In the genomic region with DNA sequence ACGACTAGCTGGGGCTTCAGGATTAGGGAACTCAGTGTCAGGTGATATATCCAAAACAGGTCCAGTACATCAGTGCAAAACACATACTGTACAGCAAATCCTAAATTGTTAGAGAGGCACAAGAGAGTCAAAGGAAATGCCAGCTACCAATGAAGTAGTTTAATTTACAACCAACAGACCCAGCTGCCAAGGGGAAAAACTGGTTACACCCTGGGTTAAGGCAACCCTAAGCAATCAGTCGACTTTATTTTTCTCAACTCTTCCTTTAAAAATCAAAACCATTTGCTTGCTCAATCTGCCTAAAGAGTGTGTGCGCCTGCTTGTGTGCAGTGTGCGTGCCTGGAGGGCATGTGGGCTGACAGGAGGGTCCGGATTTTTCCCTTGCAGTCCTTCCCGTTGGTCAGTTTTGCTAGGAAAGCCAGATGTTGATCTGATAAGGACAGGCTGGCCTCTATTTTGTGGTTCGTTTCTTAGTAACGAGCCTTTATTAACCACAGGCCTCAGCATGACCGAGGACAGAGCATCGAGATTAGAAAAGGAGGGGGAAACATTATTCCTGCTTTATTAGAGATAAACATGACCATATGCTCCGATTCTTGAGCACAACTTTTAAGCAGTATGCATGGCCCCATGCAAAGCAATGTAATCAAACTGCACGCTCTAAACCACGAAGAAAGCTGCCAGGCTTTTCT, we compare ENCODE assay signal across 13 mouse cellular contexts. TPM values are rescaled to one million over a fixed set of nuclear protein-coding genes. Genes with fewer than 3 reads are reported as not detected.
DNase-seq lines count a peak whose midpoint lies in the region; ATAC-seq lines count a peak whose summit lies in the region.
"Had no signal": no experiment of that assay in that cellular context is flagged by ENCODE, and none has a peak within 500 bp of the region (broad histone marks: within the 10 kb centered on the region; RNA-seq: fewer than 3 reads in every experiment).

No protein-coding gene starts in this region.

- H3K4me3 ChIP-seq in hindbrain, embryonic 15.5 days = no peak overlapping the region
- H3K4me3 ChIP-seq in hindbrain, embryonic 12.5 days = no peak overlapping the region
- no peak overlapping the region for H3K4me3 ChIP-seq in midbrain, embryonic 13.5 days (replicated peaks)
- no peak overlapping the region for H3K4me3 ChIP-seq in midbrain, embryonic 11.5 days (ENCODE audit: low read depth, low read length)
- no peak overlapping the region for H3K4me3 ChIP-seq in embryonic facial prominence, embryonic 15.5 days (replicated peaks)
- no peak overlapping the region for H3K4me3 ChIP-seq in stomach, embryonic 14.5 days (ENCODE audit: low read depth, low read length)
- H3K4me3 ChIP-seq: heart, embryonic 15.5 days had no signal

- H3K4me1 ChIP-seq in hindbrain, embryonic 15.5 days (replicated peaks) = peaks cover 64% of the 10 kb centered on the region
- peaks cover 54% of the 10 kb centered on the region for H3K4me1 ChIP-seq in hindbrain, embryonic 12.5 days
- peaks cover 61% of the 10 kb centered on the region for H3K4me1 ChIP-seq in midbrain, embryonic 13.5 days (replicated peaks)
- H3K4me1 ChIP-seq in midbrain, embryonic 11.5 days (ENCODE audit: control insufficient read depth, insufficient read depth, low read length) = peaks cover 20% of the 10 kb centered on the region
- peaks cover 53% of the 10 kb centered on the region for H3K4me1 ChIP-seq in embryonic facial prominence, embryonic 15.5 days
- peaks cover 35% of the 10 kb centered on the region for H3K4me1 ChIP-seq in stomach, embryonic 14.5 days (ENCODE audit: control insufficient read depth, insufficient read depth, low read length)

- ATAC-seq in hindbrain, embryonic 15.5 days (ENCODE audit: low FRiP score, low read depth) = no peak
- no peak for ATAC-seq in hindbrain, embryonic 12.5 days (ENCODE audit: low FRiP score)
- ATAC-seq in midbrain, embryonic 13.5 days = no peak
- ATAC-seq in midbrain, embryonic 11.5 days (ENCODE audit: low FRiP score) = no peak
- peak; percentile 61 for ATAC-seq in embryonic facial prominence, embryonic 15.5 days (ENCODE audit: insufficient number of reproducible peaks, low FRiP score, low TSS enrichment, low read depth)
- no peak for ATAC-seq in stomach, embryonic 14.5 days (ENCODE audit: insufficient number of reproducible peaks, insufficient read depth, low FRiP score, low read depth)
- ATAC-seq: CD4-positive, CD25-positive, alpha-beta regulatory T cell, adult 4 months; midbrain, embryonic 16.5 days had no signal

- no peaks in the 10 kb centered on the region for H3K9me3 ChIP-seq in hindbrain, embryonic 15.5 days
- no peaks in the 10 kb centered on the region for H3K9me3 ChIP-seq in hindbrain, embryonic 12.5 days (replicated peaks)
- no peaks in the 10 kb centered on the region for H3K9me3 ChIP-seq in midbrain, embryonic 13.5 days
- no peaks in the 10 kb centered on the region for H3K9me3 ChIP-seq in midbrain, embryonic 11.5 days (ENCODE audit: control insufficient read depth, low read length)
- no peaks in the 10 kb centered on the region for H3K9me3 ChIP-seq in embryonic facial prominence, embryonic 15.5 days (replicated peaks)
- no peaks in the 10 kb centered on the region for H3K9me3 ChIP-seq in stomach, embryonic 14.5 days (ENCODE audit: control insufficient read depth, low read depth, low read length)
- H3K9me3 ChIP-seq: heart, embryonic 15.5 days had no signal

- no peak overlapping the region for H3K4me2 ChIP-seq in hindbrain, embryonic 15.5 days
- no peak overlapping the region for H3K4me2 ChIP-seq in hindbrain, embryonic 12.5 days (replicated peaks)
- no peak overlapping the region for H3K4me2 ChIP-seq in midbrain, embryonic 13.5 days (replicated peaks)
- H3K4me2 ChIP-seq in midbrain, embryonic 11.5 days = no peak overlapping the region
- peak overlapping the region; percentile 15; the same call in 1 of the 2 replicates for H3K4me2 ChIP-seq in embryonic facial prominence, embryonic 15.5 days (replicated peaks)
- H3K4me2 ChIP-seq in stomach, embryonic 14.5 days (replicated peaks; ENCODE audit: low read depth, low read length) = no peak overlapping the region
- H3K4me2 ChIP-seq: heart, embryonic 15.5 days had no signal

- no peaks in the 10 kb centered on the region for H3K27me3 ChIP-seq in hindbrain, embryonic 15.5 days
- H3K27me3 ChIP-seq in hindbrain, embryonic 12.5 days = no peaks in the 10 kb centered on the region
- H3K27me3 ChIP-seq in midbrain, embryonic 13.5 days = no peaks in the 10 kb centered on the region
- no peaks in the 10 kb centered on the region for H3K27me3 ChIP-seq in midbrain, embryonic 11.5 days (ENCODE audit: control insufficient read depth, insufficient read depth, low read length)
- H3K27me3 ChIP-seq in embryonic facial prominence, embryonic 15.5 days = no peaks in the 10 kb centered on the region
- no peaks in the 10 kb centered on the region for H3K27me3 ChIP-seq in stomach, embryonic 14.5 days (ENCODE audit: control insufficient read depth, insufficient read depth, low read length)
- H3K27me3 ChIP-seq: heart, embryonic 15.5 days had no signal

- H3K27ac ChIP-seq in hindbrain, embryonic 15.5 days (replicated peaks) = 0 out of 2 replicates have a peak overlapping the region, but pooled peaks have one; percentile 37
- no peak overlapping the region for H3K27ac ChIP-seq in hindbrain, embryonic 12.5 days
- H3K27ac ChIP-seq in midbrain, embryonic 13.5 days = peak overlapping the region; percentile 41; the same call in 1 of the 2 replicates
- no peak overlapping the region for H3K27ac ChIP-seq in midbrain, embryonic 11.5 days (ENCODE audit: low read depth, low read length)
- H3K27ac ChIP-seq in embryonic facial prominence, embryonic 15.5 days (replicated peaks) = peak overlapping the region; percentile 83
- peak overlapping the region; percentile 29; the same call in 1 of the 2 replicates for H3K27ac ChIP-seq in stomach, embryonic 14.5 days (ENCODE audit: low read length)
- H3K27ac ChIP-seq: heart, embryonic 15.5 days; liver, embryonic 14.5 days had no signal

- 62% methylated on average over 13 of the region's 13 CpGs for WGBS in hindbrain, embryonic 15.5 days
- WGBS in hindbrain, embryonic 12.5 days = 68% methylated on average over 13 of the region's 13 CpGs
- 63% methylated on average over 13 of the region's 13 CpGs for WGBS in midbrain, embryonic 13.5 days
- 78% methylated on average over 13 of the region's 13 CpGs for WGBS in midbrain, embryonic 11.5 days
- 19% methylated on average over 13 of the region's 13 CpGs for WGBS in embryonic facial prominence, embryonic 15.5 days
- WGBS in stomach, embryonic 14.5 days = 47% methylated on average over 13 of the region's 13 CpGs

- H3K36me3 ChIP-seq in hindbrain, embryonic 15.5 days = no peaks in the 10 kb centered on the region
- no peaks in the 10 kb centered on the region for H3K36me3 ChIP-seq in hindbrain, embryonic 12.5 days
- no peaks in the 10 kb centered on the region for H3K36me3 ChIP-seq in midbrain, embryonic 13.5 days
- no peaks in the 10 kb centered on the region for H3K36me3 ChIP-seq in midbrain, embryonic 11.5 days (ENCODE audit: control insufficient read depth, insufficient read depth, low read length)
- no peaks in the 10 kb centered on the region for H3K36me3 ChIP-seq in embryonic facial prominence, embryonic 15.5 days
- no peaks in the 10 kb centered on the region for H3K36me3 ChIP-seq in stomach, embryonic 14.5 days (ENCODE audit: control insufficient read depth, insufficient read depth, low read length)
- H3K36me3 ChIP-seq: heart, embryonic 15.5 days had no signal

- DNase-seq in midbrain, embryonic 11.5 days (ENCODE audit: low spot score, missing footprints) = no peak
- no peak for DNase-seq in right cerebral cortex, adult 2 months (ENCODE audit: low spot score in 2 of 2)
- no peak for DNase-seq in spleen, postnatal 14 days (ENCODE audit: low spot score in 2 of 2)
- DNase-seq: cerebellum, postnatal 25 days had no signal

- no peak overlapping the region for H3K9ac ChIP-seq in hindbrain, embryonic 15.5 days
- H3K9ac ChIP-seq in hindbrain, embryonic 12.5 days = no peak overlapping the region
- H3K9ac ChIP-seq in midbrain, embryonic 13.5 days (replicated peaks) = no peak overlapping the region
- H3K9ac ChIP-seq in midbrain, embryonic 11.5 days (ENCODE audit: low read length) = no peak overlapping the region
- no peak overlapping the region for H3K9ac ChIP-seq in embryonic facial prominence, embryonic 15.5 days
- no peak overlapping the region for H3K9ac ChIP-seq in stomach, embryonic 14.5 days (replicated peaks; ENCODE audit: low read depth, low read length)
- H3K9ac ChIP-seq: heart, embryonic 15.5 days; liver, embryonic 14.5 days had no signal

RNA-seq across cellular contexts. Expression of gene Abhd2, which starts 45.3 kb away (rescaled TPM):
- polyA plus RNA-seq in hindbrain, embryonic 15.5 days (2015; fragmentation: Nextera tagmentation; extraction: Ambion mirVana) = 18.9 and 19.8 TPM in 2 replicates
- 14.3 and 17.7 TPM in 2 replicates for polyA plus RNA-seq in hindbrain, embryonic 12.5 days (2016; fragmentation: Nextera tagmentation; extraction: Ambion mirVana)
- 16.4 and 16.5 TPM in 2 replicates for polyA plus RNA-seq in midbrain, embryonic 13.5 days (2015; fragmentation: Nextera tagmentation; extraction: Ambion mirVana)
- polyA plus RNA-seq in midbrain, embryonic 11.5 days (2014; fragmentation: Nextera tagmentation; extraction: Ambion mirVana) = 11.6 and 11.7 TPM in 2 replicates
- 12.8 and 13.6 TPM in 2 replicates for polyA plus RNA-seq in embryonic facial prominence, embryonic 15.5 days (2015; fragmentation: Nextera tagmentation; extraction: Ambion mirVana)
- 15.0 and 16.7 TPM in 2 replicates for polyA plus RNA-seq in stomach, embryonic 14.5 days (2014; fragmentation: Nextera tagmentation; extraction: Ambion mirVana)

Comparison
In these comparisons a context has a peak if more than half of its experiments do, and no peak if none do; other contexts are left out.
1. H3K27ac ChIP-seq: peak in hindbrain, embryonic 15.5 days (single experiment), midbrain, embryonic 13.5 days (single experiment), embryonic facial prominence, embryonic 15.5 days (single experiment) and stomach, embryonic 14.5 days (single experiment); none in hindbrain, embryonic 12.5 days (single experiment) and midbrain, embryonic 11.5 days (single experiment).